Mouse (Mus musculus) forebrain, embryonic 13.5 days (tissue): ENCODE data around the gene Sp100. TPM values are rescaled to one million over a fixed set of nuclear protein-coding genes. Genes with fewer than 3 reads are reported as not detected.
"Not testable (repeated sequence)": the region's sequence is repeated elsewhere in the genome, so short reads cannot be mapped to it uniquely, and the experiment has no call there.

Source experiments
- ATAC-seq: fragments of 200-750 bp; cut with Nextera tagmentation; 2 replicates; pipeline ENCODE4 v1.8.0; 2017
- H3K27ac ChIP-seq: fragments of 300-500 bp; sonication (generic); 2 replicates; pipeline ENCODE4 v1.5.1; 2015; ENCODE audit warnings: inconsistent platforms, mild to moderate bottlenecking, moderate library complexity
- H3K27me3 ChIP-seq: fragments of 300-500 bp; sonication (generic); 2 replicates; pipeline ENCODE4 v1.6.1; 2015; ENCODE audit warnings: mild to moderate bottlenecking, inconsistent platforms
- H3K36me3 ChIP-seq: fragments of 300-500 bp; sonication (generic); 2 replicates; pipeline ENCODE4 v1.6.1; 2015; ENCODE audit warnings: mild to moderate bottlenecking, inconsistent platforms; ENCODE audit not compliant: poor library complexity, severe bottlenecking
- H3K4me1 ChIP-seq: fragments of 300-500 bp; sonication (generic); 2 replicates; pipeline ENCODE4 v1.6.1; 2015; ENCODE audit warnings: inconsistent platforms
- H3K4me2 ChIP-seq: fragments of 300-500 bp; sonication (generic); 2 replicates; pipeline ENCODE4 v1.6.1; 2015; ENCODE audit warnings: inconsistent platforms, mild to moderate bottlenecking, moderate library complexity
- H3K4me3 ChIP-seq: fragments of 300-500 bp; sonication (generic); 2 replicates; pipeline ENCODE4 v1.5.1; 2015; ENCODE audit warnings: mild to moderate bottlenecking, inconsistent platforms
- H3K9ac ChIP-seq: fragments of 300-500 bp; sonication (generic); 2 replicates; pipeline ENCODE4 v1.6.1; 2015; ENCODE audit warnings: mild to moderate bottlenecking, inconsistent platforms
- H3K9me3 ChIP-seq: fragments of 300-500 bp; sonication (generic); replicated peaks from 2 replicates; pipeline ENCODE4 v1.6.1; 2016; ENCODE audit warnings: inconsistent platforms
- WGBS: fragments of 180-500 bp; shearing (Covaris S2); methylation state at CpG from one replicate; pipeline ENCODE4 v1.1.7; 2015; 5-methylcytosine and 5-hydroxymethylcytosine counted together
- polyA plus RNA-seq: library from polyadenylated mRNA; unstranded; fragments of >200 nt; fragmentation: Nextera tagmentation; extraction: Ambion mirVana; gene quantifications from 2 replicates; pipeline ENCODE4 v1.2.1, GENCODE M21; 2015

The Sp100 gene
- polyA plus RNA-seq, 1 experiment from 2014 or later, result 0.21 TPM

DNA sequence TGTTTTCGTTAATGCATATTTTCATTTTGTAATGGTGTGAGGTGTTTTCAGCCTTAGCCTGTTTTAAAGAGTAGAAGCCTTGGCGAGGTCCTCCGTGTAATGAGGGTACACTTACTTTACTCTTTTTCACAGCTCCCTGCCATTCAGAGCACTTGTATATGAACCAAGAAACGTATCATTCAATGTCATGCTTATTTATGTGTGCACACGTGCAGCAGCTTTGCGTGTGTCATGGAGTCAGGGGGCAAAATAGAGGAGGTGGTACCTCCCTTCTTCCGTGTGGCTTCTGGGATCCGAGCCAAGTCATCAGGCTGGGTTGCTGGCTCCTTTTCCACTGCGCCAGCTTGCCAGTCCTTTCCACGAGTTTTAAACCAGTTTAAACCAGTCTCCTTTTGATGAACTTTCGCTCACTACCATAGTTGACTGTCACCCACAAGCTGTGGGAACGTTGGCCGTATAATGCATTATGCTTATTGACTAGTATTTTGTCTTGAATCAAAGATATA lies 2.0 kb downstream of the Sp100 start:
- 76% methylated on average over 13 of the region's 13 CpGs for WGBS
- H3K9me3 ChIP-seq, ATAC-seq, H3K4me2 ChIP-seq, H3K4me1 ChIP-seq, H3K9ac ChIP-seq, H3K4me3 ChIP-seq, H3K36me3 ChIP-seq, H3K27ac ChIP-seq, H3K27me3 ChIP-seq: not testable (repeated sequence)

DNA sequence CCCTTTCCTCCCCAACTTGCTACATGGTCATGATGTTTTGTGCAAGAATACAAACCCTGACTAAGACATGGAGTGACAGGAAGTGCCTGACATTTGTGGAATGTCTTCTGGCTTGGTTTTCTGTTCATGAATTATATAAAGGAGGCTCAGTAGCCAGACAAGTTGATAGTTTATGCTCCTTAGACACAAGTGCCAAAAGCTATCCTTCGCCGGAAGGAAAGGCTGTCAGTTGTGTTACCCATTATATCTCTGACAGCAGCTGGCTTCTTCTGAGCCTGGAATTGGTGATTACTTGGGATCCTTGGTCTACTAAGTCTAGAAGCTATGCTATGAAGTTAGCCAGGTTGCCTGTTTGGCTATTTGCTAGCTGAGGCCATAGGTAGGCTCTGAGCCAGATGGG lies 7.4 kb downstream of the Sp100 start:
- not testable (repeated sequence) for H3K9ac ChIP-seq, H3K27ac ChIP-seq, H3K4me3 ChIP-seq, H3K9me3 ChIP-seq, H3K4me1 ChIP-seq, H3K36me3 ChIP-seq, H3K4me2 ChIP-seq, H3K27me3 ChIP-seq, ATAC-seq
- 96% methylated on average over 2 of the region's 2 CpGs for WGBS

DNA sequence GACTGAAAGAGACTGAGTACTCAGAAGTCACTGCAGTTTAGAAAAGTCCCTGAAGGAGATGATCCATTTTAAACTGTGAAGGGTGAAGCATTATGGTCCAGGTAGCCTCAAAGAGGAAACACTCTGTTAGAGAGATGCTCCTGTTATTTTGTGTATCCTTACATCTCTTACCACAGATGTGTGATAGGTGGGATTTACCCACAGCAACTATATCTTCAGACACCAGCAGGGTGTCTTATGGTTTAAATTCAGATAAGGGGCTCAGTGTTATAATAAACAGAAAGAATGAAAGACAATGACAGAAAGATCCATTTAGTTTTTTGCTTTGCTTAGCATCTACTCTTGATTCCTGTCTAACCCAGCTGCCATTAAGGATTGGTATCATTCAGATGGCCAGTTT lies 14.5 kb downstream of the Sp100 start:
- no peak overlapping the region for H3K4me3 ChIP-seq
- H3K36me3 ChIP-seq, result no peaks in the 10 kb centered on the region
- H3K4me1 ChIP-seq, result no peaks in the 10 kb centered on the region
- H3K9ac ChIP-seq, result no peak overlapping the region
- no peaks in the 10 kb centered on the region for H3K9me3 ChIP-seq
- H3K27me3 ChIP-seq, result no peaks in the 10 kb centered on the region
- H3K27ac ChIP-seq, result no peak overlapping the region
- no peak for ATAC-seq
- H3K4me2 ChIP-seq, result no peak overlapping the region

DNA sequence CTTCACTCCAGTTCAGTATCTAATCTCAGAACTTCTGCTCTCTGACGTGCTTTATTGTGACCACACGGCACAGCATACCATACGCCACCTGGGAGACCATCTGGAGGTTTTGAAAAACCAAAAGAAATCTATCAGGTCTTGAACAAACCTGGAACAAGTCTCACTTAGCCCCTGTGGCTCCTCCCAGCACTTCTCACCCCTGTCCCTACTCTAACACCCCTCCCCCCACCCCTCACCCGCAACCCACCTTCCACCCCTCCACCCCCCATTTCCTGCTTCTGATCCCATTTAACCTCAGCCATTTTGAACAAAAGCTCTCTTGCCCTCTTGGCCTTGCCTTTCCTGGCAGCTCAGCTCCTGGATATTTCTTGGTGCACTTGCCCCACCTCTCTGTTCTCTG lies 30.4 kb downstream of the Sp100 start:
- H3K9me3 ChIP-seq, result no peaks in the 10 kb centered on the region
- H3K4me2 ChIP-seq, result no peak overlapping the region
- no peaks in the 10 kb centered on the region for H3K27me3 ChIP-seq
- H3K4me3 ChIP-seq, result no peak overlapping the region
- WGBS, result 75% methylated on average over 4 of the region's 4 CpGs
- no peaks in the 10 kb centered on the region for H3K4me1 ChIP-seq
- ATAC-seq, result no peak
- no peak overlapping the region for H3K9ac ChIP-seq
- no peak overlapping the region for H3K27ac ChIP-seq
- H3K36me3 ChIP-seq, result no peaks in the 10 kb centered on the region

DNA sequence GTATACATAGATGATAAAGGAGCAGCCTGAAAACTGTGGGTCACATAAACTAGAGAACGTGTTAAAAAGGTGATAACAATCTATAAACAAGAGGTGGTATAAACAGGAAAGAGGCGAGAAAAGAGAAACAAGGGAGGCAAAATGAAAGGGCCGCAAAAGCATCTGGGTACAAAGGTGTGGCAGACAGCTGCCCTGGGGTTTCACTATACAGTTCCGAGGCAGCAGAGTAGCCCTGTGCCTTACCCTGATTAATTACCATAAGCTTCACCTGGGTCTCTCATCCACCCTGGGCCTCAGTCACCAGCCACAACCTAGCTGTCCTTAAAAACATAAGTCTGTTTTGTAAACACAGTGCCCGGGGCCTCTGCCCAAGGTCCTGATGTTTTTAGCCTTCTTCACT lies 36.9 kb downstream of the Sp100 start:
- 77% methylated on average over 5 of the region's 5 CpGs for WGBS
- Histone ChIP-seq H3K27ac (no peak overlapping the region), H3K4me2 (no peak overlapping the region), H3K4me1 (no peaks in the 10 kb centered on the region), H3K36me3 (no peaks in the 10 kb centered on the region), H3K27me3 (no peaks in the 10 kb centered on the region), H3K9me3 (no peaks in the 10 kb centered on the region), H3K9ac (no peak overlapping the region), H3K4me3 (no peak overlapping the region)
- ATAC-seq, result no peak

DNA sequence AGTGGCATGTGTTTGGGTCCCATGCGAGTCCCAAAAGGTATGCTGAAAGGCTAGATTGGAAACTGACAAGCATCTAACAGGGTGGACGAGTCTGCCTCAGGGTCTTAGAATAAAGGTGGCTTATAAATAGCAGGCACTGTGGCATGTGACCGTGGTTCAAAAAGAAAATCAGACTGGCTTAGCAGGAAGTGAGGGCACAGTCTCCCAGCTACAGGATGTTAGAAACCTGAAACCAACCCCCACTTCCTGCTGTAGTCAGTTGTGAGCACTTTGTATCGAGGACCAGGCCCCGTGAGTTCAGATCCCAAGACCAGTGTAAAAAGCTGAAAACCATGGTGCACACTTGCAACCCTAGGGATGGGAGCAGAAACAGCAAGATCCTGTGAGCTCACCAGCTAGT lies 37.6 kb downstream of the Sp100 start:
- H3K9me3 ChIP-seq, result no peaks in the 10 kb centered on the region
- H3K27ac ChIP-seq, result no peak overlapping the region
- H3K9ac ChIP-seq, result no peak overlapping the region
- WGBS, result 82% methylated on average over 5 of the region's 5 CpGs
- no peaks in the 10 kb centered on the region for H3K36me3 ChIP-seq
- H3K27me3 ChIP-seq, result no peaks in the 10 kb centered on the region
- H3K4me1 ChIP-seq, result no peaks in the 10 kb centered on the region
- no peak for ATAC-seq
- H3K4me2 ChIP-seq, result no peak overlapping the region
- no peak overlapping the region for H3K4me3 ChIP-seq

DNA sequence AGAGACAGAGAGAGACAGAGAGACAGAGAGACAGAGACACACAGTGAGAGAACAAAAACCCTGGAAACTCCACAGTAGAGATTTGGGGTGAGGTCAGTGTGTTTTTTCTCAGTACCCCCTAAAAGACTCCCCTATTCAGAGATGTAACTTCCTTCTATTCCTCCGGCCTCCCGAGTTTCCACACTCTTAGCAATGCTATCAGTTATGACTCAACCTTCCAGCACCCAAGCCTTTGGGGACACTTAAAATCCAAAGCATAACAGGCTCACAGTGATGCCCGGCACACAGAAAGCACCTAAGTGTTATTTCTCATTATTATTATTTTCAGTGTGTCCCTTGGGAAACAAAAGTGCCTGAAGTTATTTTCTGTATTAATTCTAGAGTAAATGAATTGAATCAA lies 40.8 kb downstream of the Sp100 start:
- Histone ChIP-seq H3K27ac (no peak overlapping the region), H3K36me3 (no peaks in the 10 kb centered on the region), H3K4me2 (no peak overlapping the region), H3K9me3 (no peaks in the 10 kb centered on the region), H3K9ac (no peak overlapping the region), H3K4me1 (no peaks in the 10 kb centered on the region), H3K4me3 (no peak overlapping the region), H3K27me3 (no peaks in the 10 kb centered on the region)
- WGBS, result 87% methylated on average over 3 of the region's 3 CpGs
- no peak for ATAC-seq

DNA sequence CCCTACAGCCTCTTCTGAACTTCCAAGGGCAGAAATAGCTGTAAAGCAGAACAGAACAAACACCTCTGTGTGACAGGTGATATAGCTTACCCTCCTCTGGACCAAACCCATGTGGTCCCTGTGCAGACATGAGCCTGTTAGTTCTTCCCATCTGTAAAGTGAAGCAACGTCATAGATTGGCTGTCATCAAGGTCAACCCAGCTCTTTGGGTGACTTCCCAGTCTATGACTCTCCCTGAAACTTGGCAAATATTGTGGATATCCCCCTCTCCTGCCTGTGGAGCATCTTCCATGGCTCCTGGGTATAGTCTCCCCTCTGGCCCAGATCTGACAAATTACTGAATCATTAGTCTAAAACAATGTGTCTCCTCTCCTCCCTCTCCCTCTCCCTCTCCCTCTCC lies 42.5 kb downstream of the Sp100 start:
- Histone ChIP-seq H3K4me1 (no peaks in the 10 kb centered on the region), H3K9ac (no peak overlapping the region), H3K27me3 (no peaks in the 10 kb centered on the region), H3K27ac (no peak overlapping the region), H3K4me2 (no peak overlapping the region), H3K4me3 (no peak overlapping the region), H3K9me3 (no peaks in the 10 kb centered on the region), H3K36me3 (no peaks in the 10 kb centered on the region)
- 38% methylated on average over 1 of the region's 1 CpGs for WGBS
- no peak for ATAC-seq

DNA sequence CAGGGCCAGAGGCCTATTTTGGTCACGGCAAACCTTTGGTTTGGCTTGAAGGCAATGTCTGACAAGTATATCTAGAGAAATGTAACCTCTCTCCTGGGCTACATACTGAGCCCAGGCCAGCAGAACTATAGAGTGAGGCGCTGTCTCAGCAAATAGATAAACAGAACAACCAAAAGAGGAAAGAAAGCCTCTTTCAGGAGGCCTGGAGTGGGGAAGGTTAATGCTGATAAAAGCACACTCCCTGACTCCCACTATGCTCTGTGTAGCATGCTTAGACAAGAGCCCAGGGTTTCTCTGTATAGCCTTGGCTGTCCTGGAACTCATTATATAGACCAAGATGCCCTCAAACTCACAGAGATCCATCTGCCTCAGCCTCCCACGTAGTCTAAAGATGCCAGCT lies 43.5 kb downstream of the Sp100 start:
- H3K27me3 ChIP-seq, result no peaks in the 10 kb centered on the region
- H3K4me1 ChIP-seq, result no peaks in the 10 kb centered on the region
- H3K36me3 ChIP-seq, result no peaks in the 10 kb centered on the region
- H3K4me2 ChIP-seq, result no peak overlapping the region
- no peak for ATAC-seq
- 80% methylated on average over 3 of the region's 3 CpGs for WGBS
- H3K9me3 ChIP-seq, result no peaks in the 10 kb centered on the region
- no peak overlapping the region for H3K9ac ChIP-seq
- H3K4me3 ChIP-seq, result no peak overlapping the region
- H3K27ac ChIP-seq, result no peak overlapping the region

DNA sequence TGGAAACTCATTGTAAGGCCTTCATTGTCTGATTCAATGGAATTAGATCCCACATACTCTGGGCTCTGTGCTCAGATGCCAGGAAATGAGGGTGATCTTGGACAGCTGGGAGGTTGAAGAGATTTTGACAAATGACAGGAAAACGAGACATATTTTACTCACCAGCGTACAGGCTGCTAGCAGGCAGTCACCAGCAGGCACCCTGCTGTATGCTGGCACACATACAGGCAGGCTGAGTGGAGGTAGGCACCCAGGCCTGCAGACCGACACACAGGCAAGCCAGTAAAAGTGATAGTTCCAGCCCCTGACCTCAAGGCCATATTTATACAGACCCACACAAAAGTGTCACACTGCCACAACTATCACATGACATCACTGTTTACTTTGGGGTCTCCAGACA lies 45.9 kb downstream of the Sp100 start:
- Histone ChIP-seq H3K9ac (no peak overlapping the region), H3K4me1 (no peaks in the 10 kb centered on the region), H3K27ac (no peak overlapping the region), H3K4me2 (no peak overlapping the region), H3K4me3 (no peak overlapping the region), H3K27me3 (no peaks in the 10 kb centered on the region), H3K9me3 (no peaks in the 10 kb centered on the region), H3K36me3 (no peaks in the 10 kb centered on the region)
- WGBS, result 81% methylated on average over 3 of the region's 3 CpGs
- no peak for ATAC-seq

DNA sequence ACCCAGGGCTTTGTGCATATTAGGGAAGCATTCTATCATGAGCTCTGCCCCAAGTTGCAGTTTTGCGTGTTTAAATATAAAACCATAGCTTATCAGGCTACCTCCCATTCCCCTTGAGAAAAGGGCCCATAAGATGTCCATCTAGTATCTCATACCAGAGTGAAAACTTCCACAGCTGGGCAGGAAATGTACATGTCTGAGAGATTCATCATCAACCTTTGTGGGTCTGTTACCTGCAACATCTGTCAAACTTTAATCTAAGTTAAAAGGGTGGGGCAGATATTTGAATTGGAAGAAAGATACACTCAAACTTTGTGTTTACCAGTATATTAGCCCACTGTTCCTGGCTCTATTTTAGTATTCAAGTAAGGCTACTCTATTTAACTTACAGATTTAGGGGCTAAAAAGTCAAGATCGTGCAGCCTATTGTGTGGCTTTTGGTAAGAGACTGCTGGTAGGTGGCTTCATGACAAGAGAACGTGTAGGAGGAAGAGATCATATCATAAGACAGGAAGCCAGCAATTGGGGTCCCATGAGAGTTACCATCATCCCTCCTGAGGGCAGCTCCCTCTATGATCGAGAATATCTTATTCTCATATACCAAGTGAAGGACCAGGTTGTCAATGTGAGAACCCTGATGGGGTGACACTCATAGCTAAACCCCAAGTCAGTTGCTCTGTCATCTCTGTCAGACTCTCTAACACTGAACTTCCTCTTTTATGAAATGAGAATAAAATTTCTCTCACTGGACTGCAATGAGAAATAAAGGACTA lies 48.1 kb downstream of the Sp100 start:
- ATAC-seq, result no peak
- H3K36me3 ChIP-seq, result no peaks in the 10 kb centered on the region
- no peak overlapping the region for H3K4me3 ChIP-seq
- H3K9ac ChIP-seq, result no peak overlapping the region
- H3K9me3 ChIP-seq, result no peaks in the 10 kb centered on the region
- no peak overlapping the region for H3K27ac ChIP-seq
- no peaks in the 10 kb centered on the region for H3K4me1 ChIP-seq
- no peaks in the 10 kb centered on the region for H3K27me3 ChIP-seq
- H3K4me2 ChIP-seq, result no peak overlapping the region
- WGBS, result 89% methylated on average over 4 of the region's 4 CpGs

DNA sequence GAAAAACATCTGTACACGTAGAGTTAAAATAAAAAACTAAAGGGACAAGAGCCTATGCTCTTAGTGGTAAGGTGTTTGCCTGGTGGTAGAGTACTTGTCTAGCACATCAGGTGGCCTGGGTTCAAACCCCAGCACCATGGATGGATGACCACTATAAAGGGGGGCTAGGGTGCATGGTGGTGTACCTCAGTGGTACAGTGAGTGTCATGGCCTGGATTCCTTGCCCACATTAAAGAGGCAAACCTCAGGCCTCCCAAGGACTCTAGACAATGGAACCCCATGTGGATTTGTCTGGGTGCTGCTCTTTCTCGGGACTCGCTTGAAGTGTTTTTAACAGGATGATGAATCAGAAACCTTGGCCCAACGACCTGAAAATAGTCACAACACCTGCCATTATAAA lies 52.7 kb downstream of the Sp100 start:
- ATAC-seq, result no peak
- H3K4me3 ChIP-seq, result no peak overlapping the region
- WGBS, result 79% methylated on average over 4 of the region's 4 CpGs

More for the DNA sequence above, 52.7 kb downstream of the Sp100 start:
- Histone ChIP-seq H3K9ac (no peak overlapping the region), H3K27ac (no peak overlapping the region), H3K9me3 (no peaks in the 10 kb centered on the region), H3K4me1 (no peaks in the 10 kb centered on the region), H3K4me2 (no peak overlapping the region), H3K36me3 (no peaks in the 10 kb centered on the region), H3K27me3 (no peaks in the 10 kb centered on the region)
